Mouse (Mus musculus): ENCODE measurements around the gene Kank2.

Kank2 gene

DNA sequence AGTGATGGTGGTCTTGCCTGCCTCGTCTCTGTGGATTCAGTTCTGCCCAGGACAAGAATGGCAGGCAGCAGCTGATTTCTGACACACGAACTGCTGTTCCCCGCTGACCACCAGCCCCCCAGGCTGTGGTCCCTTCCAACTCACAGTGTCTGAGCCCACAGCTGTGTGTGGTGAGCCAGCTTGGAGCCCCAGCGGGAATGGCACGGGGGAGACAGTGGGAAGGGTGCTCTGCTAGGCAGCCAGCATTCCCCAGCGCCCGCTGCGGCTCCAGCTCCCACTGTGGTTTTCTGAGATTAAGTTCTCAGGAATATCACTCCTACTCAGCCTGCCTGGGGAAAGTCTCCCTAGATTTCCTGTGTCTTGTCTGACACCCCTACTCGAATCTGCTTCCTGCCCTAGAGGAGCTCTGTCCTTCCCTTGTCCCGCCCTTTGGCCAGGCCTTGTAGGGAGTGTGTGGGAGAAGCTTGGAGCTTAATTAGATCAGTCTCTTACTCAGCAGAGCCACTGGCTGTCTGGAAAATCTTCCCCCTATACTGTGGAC lies 46.2 kb downstream of the Kank2 start:
- DNase-seq (ENCODE audit: extremely low read depth, low read depth), result no peak

DNA sequence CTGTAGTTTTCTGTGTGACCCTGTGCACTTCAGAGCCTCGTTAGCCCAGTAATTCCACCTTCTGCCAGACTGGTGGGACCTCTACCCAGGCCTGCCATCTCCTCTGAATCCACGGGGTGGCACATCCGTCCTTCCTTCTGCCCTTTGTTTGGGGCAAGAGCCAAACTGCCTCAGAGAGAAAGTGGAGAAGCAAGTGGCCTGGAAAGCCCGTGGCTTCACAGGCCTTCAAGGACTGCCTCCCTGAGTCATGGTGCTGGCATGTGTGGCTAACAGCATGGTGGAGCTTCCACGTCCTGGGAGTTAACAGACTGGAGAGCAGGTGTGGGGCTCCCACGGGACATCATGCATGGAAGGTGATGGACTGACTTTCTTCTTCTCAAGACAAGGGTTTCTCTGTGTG lies 47.2 kb downstream of the Kank2 start:
- no peak for DNase-seq (ENCODE audit: extremely low read depth, low read depth)

DNA sequence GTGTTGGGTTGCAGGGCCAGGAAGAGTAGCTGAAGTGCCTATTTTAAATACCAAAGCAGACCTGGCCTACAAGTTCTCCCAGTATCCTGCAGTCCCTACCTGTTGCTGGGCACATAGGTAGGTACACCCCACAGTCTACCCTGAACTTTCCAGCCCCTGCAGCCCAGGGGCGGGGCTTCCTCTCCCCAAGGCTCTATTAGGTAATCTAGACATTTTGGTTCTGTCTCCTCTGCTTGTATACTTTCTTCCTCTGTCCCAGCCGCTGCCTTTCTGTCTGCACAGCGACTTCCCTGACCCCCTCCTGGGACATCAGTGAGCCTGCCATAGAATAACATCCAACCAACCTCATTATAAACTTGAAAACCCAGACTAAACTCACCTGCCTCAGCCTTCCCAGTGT lies 48.2 kb downstream of the Kank2 start:
- DNase-seq (ENCODE audit: extremely low read depth, low read depth), result no peak

DNA sequence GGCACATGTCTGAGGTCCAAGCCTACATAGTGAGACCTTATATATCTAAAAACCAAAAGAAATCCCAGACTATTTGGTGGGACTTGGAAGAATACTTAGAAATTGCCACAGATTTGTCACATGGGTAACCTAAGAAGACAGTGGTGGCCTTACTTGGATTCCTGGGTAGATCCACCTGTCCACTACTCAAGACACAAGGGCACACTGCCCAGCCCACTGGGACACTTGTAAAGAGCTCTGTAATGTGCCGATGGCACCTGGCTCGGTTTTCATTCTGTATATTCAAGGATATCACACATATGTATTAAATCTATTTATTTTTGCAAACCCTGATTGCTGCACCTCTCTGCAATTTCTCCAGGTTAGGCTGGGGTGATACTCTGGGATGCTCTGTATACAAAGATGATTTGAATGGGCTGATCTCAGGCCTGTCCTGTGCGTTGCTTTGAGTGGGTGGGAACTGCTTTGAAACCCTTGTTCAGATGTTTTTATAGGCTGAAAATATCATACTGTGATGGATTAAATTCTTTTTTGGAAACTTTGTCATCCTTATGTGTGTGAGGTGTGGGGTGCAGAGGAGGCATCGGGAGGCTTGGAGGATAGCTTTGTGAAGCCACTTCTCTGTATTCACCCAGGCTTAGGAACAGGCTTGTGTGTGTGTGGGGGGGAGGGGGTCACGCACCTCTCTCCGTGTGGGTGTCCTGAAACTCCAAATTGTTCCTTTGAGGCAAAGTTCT lies 49.0 kb downstream of the Kank2 start:
- no peak for DNase-seq (ENCODE audit: extremely low read depth, low read depth)

DNA sequence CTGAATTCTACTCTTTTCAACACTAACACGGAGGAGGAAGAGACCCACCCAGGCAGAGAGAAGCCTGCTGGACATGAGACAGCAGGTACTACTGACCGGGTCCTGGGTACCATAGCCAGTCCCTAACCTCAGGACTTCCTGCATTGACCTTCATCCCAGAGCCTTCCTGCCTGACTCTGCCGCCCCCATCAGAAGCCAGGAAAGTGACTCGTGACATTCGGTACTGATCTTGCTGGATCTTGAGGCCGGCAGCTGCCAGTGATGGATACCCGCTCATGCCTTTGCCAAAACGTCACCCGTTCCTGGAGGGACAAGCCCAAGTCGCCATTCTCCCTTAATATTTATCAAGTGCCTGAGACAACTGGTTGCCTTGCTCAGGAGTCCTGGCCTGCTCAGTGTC lies 50.1 kb downstream of the Kank2 start:
- no peak for DNase-seq (ENCODE audit: extremely low read depth, low read depth)

DNA sequence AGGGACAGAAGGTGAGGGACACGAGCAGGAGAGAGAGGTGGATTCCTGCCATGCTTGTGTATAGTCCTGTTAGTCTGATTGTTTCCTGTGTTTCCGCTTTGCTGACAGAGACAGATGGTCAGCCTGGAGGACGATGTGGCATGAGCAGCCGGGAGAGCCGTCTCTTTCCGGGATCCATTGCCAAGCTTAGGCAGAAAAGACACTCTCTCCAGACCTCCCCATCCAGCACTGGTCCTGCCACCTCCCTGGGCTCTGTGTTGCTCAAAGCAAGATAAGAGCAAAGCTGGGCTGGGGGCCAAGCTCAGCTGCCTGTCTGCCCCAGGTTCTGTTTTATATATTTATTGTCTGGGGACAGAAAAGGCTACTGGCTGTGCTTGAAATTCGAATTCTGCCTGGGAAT lies 50.5 kb downstream of the Kank2 start:
- peak; percentile 74 for DNase-seq (ENCODE audit: extremely low read depth, low read depth)

DNA sequence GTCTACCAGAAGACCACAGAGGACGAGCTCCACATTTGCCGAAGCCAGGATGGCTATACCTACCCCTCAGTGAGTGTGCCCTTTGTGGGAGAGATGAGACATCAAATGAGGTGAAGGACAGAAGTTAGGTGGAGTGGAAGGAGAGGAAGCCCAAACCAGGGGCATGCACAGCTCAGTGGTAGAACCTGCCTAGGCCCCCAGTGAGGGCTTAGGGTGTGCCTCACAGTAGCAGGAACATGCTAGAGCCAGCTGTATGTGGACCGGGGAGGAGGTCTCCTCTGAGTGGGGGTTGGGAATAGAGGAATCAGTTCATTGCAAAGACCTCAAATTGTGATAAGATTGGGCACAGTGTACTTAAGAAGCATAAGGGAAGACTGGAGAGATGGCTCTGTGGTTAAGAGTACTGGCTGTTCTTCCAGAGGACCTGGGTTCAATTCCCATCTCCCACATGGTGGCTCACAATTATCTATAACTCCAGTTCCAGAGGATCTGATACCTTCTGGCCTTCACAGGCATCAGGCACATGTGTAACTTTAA lies 51.2 kb downstream of the Kank2 start:
- DNase-seq (ENCODE audit: extremely low read depth, low read depth), result no peak

DNA sequence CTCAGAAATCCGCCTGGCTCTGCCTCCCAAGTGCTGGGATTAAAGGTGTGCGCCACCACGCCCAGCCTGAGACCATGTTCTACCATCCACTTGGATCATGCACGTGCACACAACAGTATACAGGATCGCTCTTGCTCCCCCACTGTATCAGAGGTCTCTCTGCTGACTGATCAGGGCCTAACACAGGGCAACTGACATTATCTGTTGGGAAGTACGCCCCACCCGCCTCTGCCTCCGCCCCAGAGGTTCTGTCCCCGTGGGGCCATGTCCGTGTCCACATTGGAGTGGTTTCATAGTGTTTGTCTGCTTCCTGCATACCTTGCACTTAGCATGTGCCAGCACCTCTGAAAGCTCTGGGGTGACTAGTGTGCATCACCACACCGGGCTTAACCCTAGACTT lies 57.0 kb downstream of the Kank2 start:
- no peak for DNase-seq (ENCODE audit: extremely low read depth, low read depth)

DNA sequence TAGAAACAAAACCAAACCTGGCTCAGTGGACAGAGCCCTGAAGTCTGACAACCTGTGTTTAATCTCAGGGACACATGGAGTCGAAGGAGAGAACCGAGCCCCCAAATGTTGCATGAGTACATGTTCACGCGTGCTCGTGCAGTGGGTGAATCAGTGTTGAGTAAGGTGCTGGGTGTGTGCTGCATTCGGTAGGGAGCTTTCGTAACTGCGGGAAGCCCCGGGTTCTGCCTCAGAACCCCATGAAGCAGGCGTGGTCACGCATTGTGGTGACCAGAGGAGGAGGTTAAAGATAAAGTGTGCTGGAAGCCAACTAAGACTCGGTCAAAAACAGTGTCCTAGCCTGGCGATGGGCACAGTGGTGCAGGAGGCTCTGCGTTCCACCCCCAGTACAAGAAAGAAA lies 58.1 kb downstream of the Kank2 start:
- DNase-seq (ENCODE audit: extremely low read depth, low read depth), result no peak

DNA sequence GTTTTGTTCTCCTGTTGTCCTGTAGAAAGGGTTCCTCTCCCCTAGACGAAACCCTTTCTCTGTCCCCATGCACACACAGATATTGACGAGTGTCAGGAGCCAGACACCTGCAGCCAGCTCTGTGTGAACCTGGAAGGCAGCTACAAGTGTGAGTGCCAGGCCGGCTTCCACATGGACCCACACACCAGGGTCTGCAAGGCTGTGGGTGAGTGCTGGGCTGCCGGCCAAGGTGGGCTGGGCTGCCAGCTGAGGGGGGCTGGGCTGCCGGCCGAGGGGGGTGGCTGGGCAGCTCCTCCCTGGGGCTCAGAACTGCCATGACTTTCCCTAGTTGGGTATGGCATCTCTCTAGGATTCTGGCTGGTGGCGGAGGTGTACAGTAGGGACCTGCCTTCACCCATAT lies 59.8 kb downstream of the Kank2 start:
- DNase-seq (ENCODE audit: extremely low read depth, low read depth), result no peak

DNA sequence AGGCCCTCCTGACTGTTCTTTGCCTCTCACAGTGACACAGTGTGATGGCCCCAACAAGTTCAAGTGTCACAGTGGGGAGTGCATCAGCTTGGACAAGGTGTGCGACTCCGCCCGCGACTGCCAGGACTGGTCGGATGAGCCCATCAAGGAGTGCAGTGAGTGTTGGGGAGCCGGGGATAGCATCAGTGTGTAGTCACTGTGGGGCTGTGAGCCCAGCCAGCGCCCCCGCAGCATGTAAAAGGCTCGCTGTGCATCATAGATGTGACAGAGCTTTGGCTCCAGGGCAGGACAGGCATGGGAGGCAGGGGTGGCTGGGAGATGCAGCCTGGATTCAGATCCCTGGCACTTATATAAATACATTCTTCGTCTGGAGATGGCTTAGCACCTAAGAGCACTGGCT lies 61.4 kb downstream of the Kank2 start:
- no peak for DNase-seq (ENCODE audit: extremely low read depth, low read depth)

DNA sequence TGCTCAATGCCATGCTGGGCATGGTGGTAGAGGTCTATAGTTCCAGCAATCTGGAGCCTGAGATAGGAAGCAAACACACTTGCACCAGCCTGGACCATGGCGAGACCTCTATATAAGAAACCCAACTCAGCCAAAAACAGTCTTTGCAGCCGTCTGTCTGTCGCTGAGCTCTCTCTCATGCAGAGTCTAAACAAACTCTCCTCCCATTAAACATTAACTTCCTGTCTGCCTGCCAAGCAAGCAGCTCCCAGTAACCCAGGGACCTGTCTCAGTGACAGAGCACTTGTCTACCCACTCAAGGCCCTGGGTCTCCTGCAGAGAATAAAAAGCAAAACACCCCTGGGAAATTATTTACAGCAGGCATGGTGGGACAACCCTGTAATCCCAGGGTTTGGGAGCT lies 62.0 kb downstream of the Kank2 start:
- DNase-seq (ENCODE audit: extremely low read depth, low read depth), result no peak

DNA sequence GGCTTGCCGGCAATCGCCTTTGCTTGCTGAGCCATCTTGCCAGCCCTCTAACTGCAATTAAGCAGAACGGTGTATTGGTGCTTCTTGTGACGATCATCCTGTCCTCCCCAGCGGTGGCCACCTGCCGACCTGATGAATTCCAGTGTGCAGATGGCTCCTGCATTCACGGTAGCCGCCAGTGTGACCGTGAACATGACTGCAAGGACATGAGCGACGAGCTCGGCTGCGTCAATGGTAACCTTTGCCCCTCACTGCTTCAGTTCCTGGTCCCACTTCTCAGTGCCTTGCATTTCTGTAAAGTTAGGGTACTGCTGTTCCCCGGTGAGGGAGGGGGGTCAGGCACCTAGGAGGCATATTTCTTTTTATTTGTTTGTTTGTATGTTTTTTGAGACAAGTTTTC lies 63.4 kb downstream of the Kank2 start:
- no peak for DNase-seq (ENCODE audit: extremely low read depth, low read depth)

DNA sequence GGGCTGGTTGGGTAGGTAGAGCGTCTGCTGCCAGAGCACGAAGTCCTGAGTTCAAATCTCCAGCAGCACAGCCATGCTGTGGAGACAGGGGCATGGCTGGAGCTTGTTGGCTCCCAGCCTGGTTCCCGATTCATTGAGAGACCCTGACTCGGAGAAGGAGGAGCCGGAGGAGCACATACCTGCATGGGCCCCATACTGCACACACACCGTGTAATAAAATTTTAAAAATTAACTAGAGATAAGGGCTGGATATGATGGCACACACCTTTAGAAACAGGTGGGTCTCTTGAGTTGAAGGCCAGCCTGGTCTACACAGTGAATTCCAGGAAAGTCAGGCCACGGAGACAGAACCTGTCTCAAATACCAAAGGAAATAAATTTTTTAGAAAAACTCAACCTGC lies 64.6 kb downstream of the Kank2 start:
- DNase-seq (ENCODE audit: extremely low read depth, low read depth), result no peak

DNA sequence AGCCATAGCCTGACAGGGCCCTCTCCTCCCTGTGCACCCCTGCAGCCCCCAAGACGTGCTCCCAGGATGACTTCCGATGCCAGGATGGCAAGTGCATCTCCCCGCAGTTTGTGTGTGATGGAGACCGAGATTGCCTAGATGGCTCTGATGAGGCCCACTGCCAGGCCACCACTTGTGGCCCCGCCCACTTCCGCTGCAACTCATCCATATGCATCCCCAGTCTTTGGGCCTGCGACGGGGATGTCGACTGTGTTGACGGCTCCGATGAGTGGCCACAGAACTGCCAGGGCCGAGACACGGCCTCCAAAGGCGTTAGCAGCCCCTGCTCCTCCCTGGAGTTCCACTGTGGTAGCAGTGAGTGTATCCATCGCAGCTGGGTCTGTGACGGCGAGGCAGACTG lies 65.1 kb downstream of the Kank2 start:
- no peak for DNase-seq (ENCODE audit: extremely low read depth, low read depth)

DNA sequence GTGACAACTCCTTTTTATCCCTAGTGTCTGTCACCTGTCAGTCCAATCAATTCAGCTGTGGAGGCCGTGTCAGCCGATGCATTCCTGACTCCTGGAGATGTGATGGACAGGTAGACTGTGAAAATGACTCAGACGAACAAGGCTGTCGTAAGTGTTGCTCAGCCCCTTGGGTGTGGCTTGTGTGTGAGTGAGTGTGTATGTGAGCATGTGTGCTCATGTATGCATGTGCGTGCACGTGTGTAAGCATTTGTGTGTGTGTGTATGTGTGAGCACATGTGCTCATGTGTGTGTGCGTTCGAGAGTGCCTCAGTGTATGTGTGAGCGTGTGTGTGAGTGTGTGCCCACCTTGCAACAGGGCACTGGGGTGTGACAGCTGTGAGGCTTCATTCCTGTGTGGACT lies 66.3 kb downstream of the Kank2 start:
- DNase-seq (ENCODE audit: extremely low read depth, low read depth), result no peak

DNA sequence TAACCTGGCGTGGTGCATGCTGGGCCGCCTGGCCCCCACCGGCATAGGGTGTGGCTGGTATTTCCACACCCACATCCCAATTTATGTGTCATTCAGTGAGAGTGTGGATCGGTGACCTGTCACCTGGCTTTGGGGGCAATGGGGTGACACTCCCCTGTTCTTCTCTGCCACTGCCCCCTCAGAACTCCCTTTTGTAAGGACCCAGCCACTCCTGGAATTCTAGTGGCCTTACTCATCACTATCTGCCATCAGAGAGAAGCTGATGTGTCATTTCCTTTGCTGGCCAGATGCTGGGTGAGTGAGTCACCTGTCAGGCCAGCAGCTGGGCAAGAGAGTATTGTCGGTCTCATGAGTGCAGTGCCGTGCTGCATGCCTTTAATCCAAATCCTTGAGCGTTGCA lies 69.3 kb downstream of the Kank2 start:
- no peak for DNase-seq (ENCODE audit: extremely low read depth, low read depth)

DNA sequence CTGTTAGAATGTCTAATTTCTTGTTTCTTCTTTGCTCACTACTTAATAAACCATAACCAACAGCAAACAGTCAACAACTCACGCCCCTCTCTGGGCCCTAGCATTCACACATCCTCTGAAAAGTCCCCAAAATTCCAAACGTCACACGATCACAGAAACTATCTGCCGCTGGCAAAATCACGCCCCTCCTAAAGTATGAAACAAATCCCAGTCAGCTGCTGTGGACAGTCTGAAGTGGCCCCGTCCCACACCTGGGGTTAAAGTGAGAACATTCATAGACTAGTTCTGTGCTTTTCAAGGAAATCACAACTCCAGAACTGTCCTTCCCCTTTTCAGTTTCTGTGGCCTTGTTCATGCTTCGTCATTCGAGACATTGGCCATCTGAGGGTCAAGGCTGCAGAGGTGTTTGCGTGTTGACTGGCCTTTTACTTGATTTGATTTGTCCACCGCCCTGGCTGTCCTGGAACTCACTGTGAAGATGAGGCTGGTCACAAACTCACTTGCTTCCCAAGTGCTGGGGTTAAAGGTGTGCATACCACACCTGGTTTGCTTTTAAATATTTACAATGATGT lies 70.2 kb downstream of the Kank2 start:
- DNase-seq (ENCODE audit: extremely low read depth, low read depth), result no peak

DNA sequence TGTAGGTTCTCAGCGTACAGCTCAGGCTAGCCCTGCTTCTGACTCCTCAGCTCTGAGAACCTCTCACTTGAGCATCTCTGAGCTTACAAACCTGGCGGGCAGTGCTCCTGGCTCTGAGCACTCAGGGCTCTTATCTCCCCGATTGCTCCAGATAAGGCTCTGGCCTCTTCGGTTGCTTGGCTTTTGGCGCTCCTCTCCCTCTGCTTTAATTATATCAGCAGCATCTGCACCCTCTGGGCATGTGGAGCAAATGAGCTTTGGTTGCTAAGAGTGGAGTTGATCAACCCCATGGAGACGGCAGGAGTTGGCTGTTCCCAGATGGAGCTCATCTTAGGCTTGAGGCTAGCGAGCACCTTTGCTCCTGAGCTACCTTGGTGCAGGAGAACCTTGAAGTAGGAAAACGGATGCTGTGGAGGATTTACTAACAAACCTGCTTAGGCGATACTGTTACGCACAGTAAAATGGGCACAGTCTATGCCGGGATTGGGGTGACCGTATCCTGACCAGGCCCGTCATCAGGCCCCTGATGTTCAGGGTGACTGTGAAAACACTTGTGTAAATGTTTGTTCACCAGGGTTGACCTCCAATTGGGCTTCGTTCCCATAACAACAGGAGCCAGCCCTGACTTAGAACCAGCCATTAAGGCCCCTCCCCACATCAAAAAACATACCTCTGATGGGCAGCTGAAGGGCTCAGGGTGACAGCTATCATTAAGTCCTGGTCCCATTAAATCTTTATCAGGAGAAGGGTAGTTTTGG lies 72.1 kb downstream of the Kank2 start:
- no peak for DNase-seq (ENCODE audit: extremely low read depth, low read depth)

DNA sequence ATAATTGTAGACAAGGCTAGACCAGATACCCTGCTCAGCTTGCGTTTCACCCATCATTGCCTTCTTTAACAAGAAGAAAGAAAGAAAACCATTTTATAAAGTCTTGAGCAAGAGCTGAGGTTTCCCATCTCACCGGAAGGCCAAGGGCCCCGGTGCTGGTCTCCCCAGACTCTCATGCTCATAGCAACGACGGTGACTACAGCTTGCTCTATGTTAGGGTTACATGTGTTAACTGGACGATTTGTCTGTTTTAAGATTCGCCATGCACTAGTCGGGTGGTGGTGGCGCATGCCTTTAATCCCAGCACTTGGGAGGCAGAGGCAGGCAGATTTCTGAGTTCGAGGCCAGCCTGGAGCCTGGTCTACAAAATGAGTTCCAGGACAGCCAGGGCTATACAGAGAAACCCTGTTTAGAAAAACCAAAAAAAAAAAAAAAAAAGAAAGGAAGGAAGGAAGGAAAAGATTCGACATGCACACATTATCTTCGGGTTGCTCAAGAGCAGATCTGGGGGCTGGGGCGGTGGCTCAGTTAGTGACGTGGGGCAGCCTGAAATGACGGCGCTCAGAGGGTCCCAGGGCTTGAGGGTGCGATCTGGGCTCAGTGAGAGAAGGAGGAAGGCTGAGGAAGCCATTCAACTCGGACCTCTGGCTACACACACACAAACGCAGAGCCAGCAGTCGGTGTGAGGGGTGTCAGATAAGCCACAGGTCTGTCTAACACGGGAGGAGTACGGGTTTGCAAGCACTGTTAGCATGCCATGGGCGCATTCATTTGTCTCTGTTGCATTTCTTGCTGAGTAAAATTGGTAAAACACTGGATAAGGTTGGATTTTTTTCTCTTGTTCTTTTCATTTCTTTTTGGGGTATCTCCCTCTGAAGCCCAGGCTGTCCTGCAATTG lies 73.1 kb downstream of the Kank2 start:
- peak; percentile 51 for DNase-seq (ENCODE audit: extremely low read depth, low read depth)

DNA sequence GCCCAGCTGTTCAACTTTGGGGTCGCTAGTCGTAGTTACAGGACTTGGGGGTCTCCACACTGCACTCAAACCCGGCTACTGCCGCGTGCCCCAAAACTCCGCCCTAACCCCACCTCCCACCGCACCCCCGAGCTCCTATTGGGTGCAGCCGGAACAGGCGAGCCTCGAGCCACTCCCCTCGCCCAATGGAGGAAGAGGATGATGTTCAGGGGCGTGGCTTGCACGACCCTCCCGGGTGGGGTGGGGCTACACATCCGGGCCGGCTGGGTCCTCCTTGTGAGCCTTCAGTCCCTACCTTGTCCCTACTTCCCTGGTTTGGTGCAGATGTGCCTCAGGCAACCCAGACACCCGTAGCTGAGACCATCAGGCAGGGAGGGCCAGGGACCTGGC lies 74.4 kb downstream of the Kank2 start:
- peak; percentile 90 for DNase-seq (ENCODE audit: extremely low read depth, low read depth)

All from MEL-GATA-1-ER (cell line).